Comparison of ENCODE assay signal across 9 mouse cellular contexts in genomic region chr10:61272631-61273030, GRCm38 (mm10). TPM values are rescaled to one million over a fixed set of nuclear protein-coding genes. Genes with fewer than 3 reads are reported as not detected.
DNase-seq lines count a peak whose midpoint lies in the region; ATAC-seq and TF ChIP-seq lines count a peak whose summit lies in the region.
"Had no signal": no experiment of that assay in that cellular context is flagged by ENCODE, and none has a peak within 500 bp of the region (broad histone marks: within the 10 kb centered on the region; RNA-seq: fewer than 3 reads in every experiment).

No protein-coding gene starts in this region.

- H3K27ac ChIP-seq in heart, embryonic 12.5 days (ENCODE audit: poor library complexity, severe bottlenecking) = no peak overlapping the region
- H3K27ac ChIP-seq in ES-Bruce4 (ENCODE audit: insufficient read depth, low read length) = no peak overlapping the region
- H3K27ac ChIP-seq in hindbrain, embryonic 10.5 days = peak overlapping the region; percentile 84
- peak overlapping the region; percentile 81; the same call in 1 of the 2 replicates for H3K27ac ChIP-seq in midbrain, embryonic 10.5 days (replicated peaks)

- TF ChIP-seq EP300 in ES-Bruce4 (IDR thresholded peaks at IDR 0.05; ENCODE audit: insufficient read depth, low read depth, low read length) = no peak

- 36% methylated on average over 5 of the region's 5 CpGs for WGBS in heart, embryonic 12.5 days
- 39% methylated on average over 5 of the region's 5 CpGs for WGBS in hindbrain, embryonic 10.5 days
- 46% methylated on average over 5 of the region's 5 CpGs for WGBS in midbrain, embryonic 10.5 days

- no peaks in the 10 kb centered on the region for H3K9me3 ChIP-seq in heart, embryonic 12.5 days (replicated peaks)
- no peaks in the 10 kb centered on the region for H3K9me3 ChIP-seq in ES-Bruce4 (replicated peaks; ENCODE audit: control insufficient read depth, insufficient read depth, low read length, poor library complexity, severe bottlenecking)
- H3K9me3 ChIP-seq in hindbrain, embryonic 10.5 days = no peaks in the 10 kb centered on the region
- H3K9me3 ChIP-seq in midbrain, embryonic 10.5 days (replicated peaks) = no peaks in the 10 kb centered on the region

- intact Hi-C loops in heart, postnatal 10 days (cut with DNase I) = loop anchor here (5.0 kb wide), 2 partner anchors 60 to 75 kb away; no protein-coding TSS in a partner anchor

- no peak for ATAC-seq in heart, embryonic 12.5 days (ENCODE audit: insufficient number of reproducible peaks, low FRiP score)

- no peak for TF ChIP-seq POLR2A in ES-Bruce4 (IDR thresholded peaks at IDR 0.05; ENCODE audit: insufficient read depth, low read length)

- peaks cover 25% of the 10 kb centered on the region for H3K4me1 ChIP-seq in heart, embryonic 12.5 days (replicated peaks)
- H3K4me1 ChIP-seq in ES-Bruce4 (ENCODE audit: control insufficient read depth, insufficient read depth, low read length) = peaks cover 15% of the 10 kb centered on the region
- H3K4me1 ChIP-seq in hindbrain, embryonic 10.5 days (replicated peaks) = peaks cover 36% of the 10 kb centered on the region
- H3K4me1 ChIP-seq in midbrain, embryonic 10.5 days = peaks cover 26% of the 10 kb centered on the region

- peak overlapping the region; percentile 94 for H3K4me2 ChIP-seq in heart, embryonic 12.5 days

- peaks cover 8% of the 10 kb centered on the region; the same call in 1 of the 2 replicates for H3K27me3 ChIP-seq in heart, embryonic 12.5 days (replicated peaks)
- no peaks in the 10 kb centered on the region for H3K27me3 ChIP-seq in ES-Bruce4 (ENCODE audit: control insufficient read depth, insufficient read depth, low read length, poor library complexity, severe bottlenecking)
- H3K27me3 ChIP-seq in hindbrain, embryonic 10.5 days (ENCODE audit: insufficient read depth, poor library complexity, severe bottlenecking) = peaks cover 46% of the 10 kb centered on the region
- peaks cover 52% of the 10 kb centered on the region for H3K27me3 ChIP-seq in midbrain, embryonic 10.5 days (ENCODE audit: low read depth, poor library complexity, severe bottlenecking)

- H3K4me3 ChIP-seq in heart, embryonic 12.5 days = peak overlapping the region; percentile 62
- H3K4me3 ChIP-seq in ES-Bruce4 (ENCODE audit: low read depth, low read length) = peak overlapping the region; percentile 67
- peak overlapping the region; percentile 69 for H3K4me3 ChIP-seq in hindbrain, embryonic 10.5 days
- peak overlapping the region; percentile 69 for H3K4me3 ChIP-seq in midbrain, embryonic 10.5 days

- H3K9ac ChIP-seq in heart, embryonic 12.5 days = peak overlapping the region; percentile 75
- H3K9ac ChIP-seq in ES-Bruce4 (ENCODE audit: low read depth, poor library complexity, severe bottlenecking) = peak overlapping the region; percentile 86

- no peak for TF ChIP-seq CTCF in ES-Bruce4 (IDR thresholded peaks at IDR 0.05; ENCODE audit: low read depth, low read length)

- no peak for DNase-seq in heart, postnatal 10 days
- DNase-seq in hindbrain, embryonic 10.5 days (ENCODE audit: low spot score) = no peak
- DNase-seq in midbrain, embryonic 10.5 days (ENCODE audit: low spot score) = no peak
- DNase-seq in cerebellum, adult 11-12 months = no peak
- no peak for DNase-seq in cerebellum, postnatal 4 days (ENCODE audit: low spot score in 2 of 2)
- no peak for DNase-seq in layer of hippocampus, adult 9-11 months
- DNase-seq: spleen, adult 18-20 months had no signal

- no peaks in the 10 kb centered on the region for H3K36me3 ChIP-seq in heart, embryonic 12.5 days
- no peaks in the 10 kb centered on the region for H3K36me3 ChIP-seq in ES-Bruce4 (ENCODE audit: control insufficient read depth, insufficient read depth, low read length, poor library complexity, severe bottlenecking)
- H3K36me3 ChIP-seq in hindbrain, embryonic 10.5 days = no peaks in the 10 kb centered on the region
- H3K36me3 ChIP-seq in midbrain, embryonic 10.5 days = no peaks in the 10 kb centered on the region

RNA-seq across cellular contexts. Expression of gene Adamts14, which starts 0.6 kb away (rescaled TPM):
- polyA plus RNA-seq in heart, embryonic 12.5 days (2016; fragmentation: Nextera tagmentation; extraction: Ambion mirVana) = 1.1 and 1.2 TPM in 2 replicates
- 1 to 10 TPM; 4.9 to 7.1 TPM for total RNA-seq in heart, postnatal 10 days (2021)
- polyA plus RNA-seq in ES-Bruce4 (2011; ENCODE audit: insufficient read depth, insufficient read length, low read depth, missing spikeins) = 3.7 and 4.2 TPM in 2 replicates
- polyA plus RNA-seq in hindbrain, embryonic 10.5 days (2016; fragmentation: Nextera tagmentation; extraction: Ambion mirVana) = 0.26 and 0.43 TPM in 2 replicates
- polyA plus RNA-seq in midbrain, embryonic 10.5 days (2016; fragmentation: Nextera tagmentation; extraction: Ambion mirVana) = 0.33 and 0.34 TPM in 2 replicates

RNA-seq across cellular contexts. Expression of gene Prf1, which starts 25.0 kb away (rescaled TPM):
- polyA plus RNA-seq in heart, embryonic 12.5 days (2016; fragmentation: Nextera tagmentation; extraction: Ambion mirVana) = 0.10 TPM in 1 of 2 replicates, not detected in the other
- total RNA-seq in heart, postnatal 10 days (2021) = not detected
- not detected in 2 replicates for polyA plus RNA-seq in ES-Bruce4 (2011; ENCODE audit: insufficient read depth, insufficient read length, low read depth, missing spikeins)
- polyA plus RNA-seq in hindbrain, embryonic 10.5 days (2016; fragmentation: Nextera tagmentation; extraction: Ambion mirVana) = not detected in 2 replicates
- not detected in 2 replicates for polyA plus RNA-seq in midbrain, embryonic 10.5 days (2016; fragmentation: Nextera tagmentation; extraction: Ambion mirVana)

Comparison
In these comparisons a context has a peak if more than half of its experiments do, and no peak if none do; other contexts are left out.
1. H3K27ac ChIP-seq: peak in hindbrain, embryonic 10.5 days (single experiment) and midbrain, embryonic 10.5 days (single experiment); none in heart, embryonic 12.5 days (single experiment) and ES-Bruce4 (single experiment).
2. Peak in every context shown above with its lines, with median percentiles within 50 percentile points of each other: H3K4me3 ChIP-seq.